Mouse (Mus musculus) olfactory bulb, adult 2 months (tissue): Measurements from ENCODE around the gene Cpeb4.

ENCODE experiments used
- CTCF ChIP-seq: fragments of 200-500 bp; IDR thresholded peaks from 2 replicates; pipeline ENCODE4 v1.5.1; 2012; ENCODE audit warnings: low read depth, mild to moderate bottlenecking, low read length, moderate library complexity; ENCODE audit not compliant: insufficient read depth
- POLR2A ChIP-seq: fragments of 200-500 bp; IDR thresholded peaks from 2 replicates; pipeline ENCODE4 v1.6.1; 2012; ENCODE audit warnings: mild to moderate bottlenecking, low read depth, low read length, moderate library complexity; ENCODE audit not compliant: insufficient read depth

GRCm38 (mm10) chr11:31823513-31823912 lies 48.5 kb upstream of the Cpeb4 start:
- no peak for TF ChIP-seq CTCF
- TF ChIP-seq POLR2A: no peak
